Mouse (Mus musculus): ENCODE data around the gene Wsb2.
"Not testable (repeated sequence)": the region's sequence is repeated elsewhere in the genome, so short reads cannot be mapped to it uniquely, and the experiment has no call there.

DNA sequence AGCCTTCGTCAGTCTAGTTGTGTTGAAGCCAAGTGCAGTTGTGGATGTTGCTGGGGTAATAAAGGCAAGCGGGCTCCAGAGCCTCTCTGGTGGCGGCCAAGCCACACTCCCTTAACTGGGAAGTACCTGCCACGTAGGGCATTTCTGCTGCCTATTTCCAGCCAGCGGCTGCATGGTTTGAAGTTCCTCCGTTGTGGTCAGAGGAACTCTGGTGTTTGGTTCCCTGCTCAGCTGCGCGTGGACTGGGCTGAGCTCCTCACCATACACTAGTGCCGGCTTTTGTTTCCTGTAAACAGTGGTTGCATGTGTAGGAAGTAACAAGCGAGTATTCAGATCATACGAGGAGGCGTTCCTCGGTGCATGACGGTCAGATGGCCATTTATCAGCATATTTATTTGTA, 20.6 kb downstream of the Wsb2 start:
- TF ChIP-seq CTCF (IDR thresholded peaks at IDR 0.05); POLR2A (IDR thresholded peaks at IDR 0.05; ENCODE audit: insufficient read depth, low read depth, low read length); EP300 (IDR thresholded peaks at IDR 0.05; ENCODE audit: insufficient read depth, low read depth, low read length): not testable (repeated sequence)

All from heart, adult 2 months (tissue).